Mouse (Mus musculus) testis, adult 2 months (tissue): ENCODE measurements around the gene Auts2.

Experiments used
- CTCF ChIP-seq: fragments of 200-500 bp; IDR thresholded peaks from 2 replicates; pipeline ENCODE4 v1.5.1; 2012; ENCODE audit warnings: low read depth, mild to moderate bottlenecking, inconsistent platforms, low read length, moderate library complexity; ENCODE audit not compliant: control insufficient read depth, insufficient read depth, insufficient replicate concordance
- POLR2A ChIP-seq: fragments of 200-500 bp; IDR thresholded peaks from 2 replicates; pipeline ENCODE4 v1.6.1; 2012; ENCODE audit warnings: low read depth, mild to moderate bottlenecking, inconsistent platforms, low read length, moderate library complexity; ENCODE audit not compliant: control insufficient read depth

- TF ChIP-seq CTCF (no peak), POLR2A (no peak)
Measured at GRCm38 (mm10) chr5:132329171-132329936, 213.8 kb downstream of the Auts2 start.
